Mouse (Mus musculus) cerebellum, adult 11 months (tissue): ENCODE results near the gene Ddt.
"Not testable (repeated sequence)": the region's sequence is repeated elsewhere in the genome, so short reads cannot be mapped to it uniquely, and the experiment has no call there.

ENCODE experiments used
- DNase-seq: peaks from one replicate; pipeline ENCODE4 v3.0.0; 2022

Ddt gene

DNA sequence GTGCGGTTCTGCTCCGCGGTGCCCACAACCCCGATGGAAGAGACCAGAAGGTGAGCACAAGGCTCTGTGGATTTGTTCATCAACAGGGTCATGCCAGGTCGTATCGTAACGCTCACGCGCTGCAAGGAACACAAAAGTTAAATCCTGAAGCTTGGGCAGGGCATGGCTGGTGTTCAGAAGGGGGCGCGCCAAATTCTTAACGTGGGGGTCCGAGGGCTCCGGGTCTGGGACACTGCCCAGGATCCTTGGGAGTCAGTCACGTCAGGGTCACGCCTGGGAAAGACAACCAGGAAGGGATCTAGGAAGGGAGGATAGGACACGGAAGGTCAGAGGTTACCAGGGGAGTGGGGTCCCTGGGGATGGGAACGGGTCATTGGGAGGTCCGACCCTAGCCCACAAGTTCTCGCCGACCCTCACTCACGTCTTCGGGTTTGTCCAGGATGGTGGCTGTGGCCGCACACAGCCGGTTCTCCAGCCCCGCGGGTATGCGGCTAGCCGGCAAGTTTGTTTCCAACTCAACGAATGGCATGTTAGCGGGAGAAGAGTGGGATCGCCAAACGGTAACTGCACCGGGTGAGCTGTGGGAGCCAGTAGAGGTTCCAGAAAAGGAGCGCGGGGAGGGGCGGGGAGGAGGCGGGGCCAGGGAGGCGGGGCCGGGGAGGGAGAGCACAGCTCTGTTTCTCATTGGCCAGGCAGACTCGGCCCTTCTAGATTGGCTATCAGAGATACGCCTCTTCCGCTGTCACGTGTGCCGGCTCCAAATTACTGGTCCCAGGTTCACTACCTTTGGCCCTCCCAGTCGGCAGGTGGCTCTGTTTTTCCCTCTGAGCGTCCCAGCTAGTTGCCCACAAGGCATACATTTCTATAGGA, at the start of gene Ddt:
Gene Ddt (minus strand): TSS at position 620 of the 870 bp plus-strand sequence.
- peak; percentile 84 for DNase-seq

DNA sequence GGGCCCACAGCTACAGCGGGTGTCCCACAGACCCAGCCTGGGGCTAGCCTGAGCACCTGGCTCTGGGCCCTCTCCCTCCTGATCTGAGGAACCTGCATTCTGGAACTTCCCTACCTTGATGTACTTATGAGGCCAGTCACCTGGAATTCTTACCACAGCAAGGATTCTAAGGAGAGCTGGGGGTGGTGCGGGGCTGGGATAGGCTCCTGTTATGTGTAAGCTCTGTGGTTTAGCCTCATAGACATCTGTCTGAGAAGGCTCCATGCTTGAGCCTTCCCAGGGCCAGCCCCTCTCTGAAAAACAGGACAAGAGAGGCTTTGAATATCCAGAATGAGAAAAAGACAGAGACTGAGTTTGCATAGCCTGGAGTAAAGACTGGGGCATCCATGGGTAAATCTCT, 49.2 kb upstream of the Ddt start, which contains the start of gene Gstt4:
Gene Gstt4 (minus strand): TSS at position 101 of the 400 bp plus-strand sequence.
- DNase-seq = no peak

DNA sequence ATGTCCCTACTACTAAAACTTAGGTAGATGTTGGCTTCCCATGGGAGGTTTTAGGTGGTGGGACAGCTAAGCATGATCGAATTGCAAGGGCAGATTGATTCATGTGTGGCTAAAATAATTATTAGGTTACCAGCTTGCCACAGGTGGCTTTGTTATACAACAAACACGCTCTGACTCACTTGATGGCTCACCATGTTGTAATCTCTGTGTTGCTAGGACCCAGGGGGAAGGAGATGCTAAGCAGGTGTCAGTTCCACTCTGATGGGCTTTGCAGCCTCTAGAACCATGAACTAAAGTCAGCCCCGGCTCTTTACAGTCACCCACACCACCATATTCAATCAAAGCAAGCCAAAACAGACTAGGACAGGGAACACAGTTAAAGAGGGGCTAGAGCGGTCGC, 46.7 kb upstream of the Ddt start:
- no peak for DNase-seq

DNA sequence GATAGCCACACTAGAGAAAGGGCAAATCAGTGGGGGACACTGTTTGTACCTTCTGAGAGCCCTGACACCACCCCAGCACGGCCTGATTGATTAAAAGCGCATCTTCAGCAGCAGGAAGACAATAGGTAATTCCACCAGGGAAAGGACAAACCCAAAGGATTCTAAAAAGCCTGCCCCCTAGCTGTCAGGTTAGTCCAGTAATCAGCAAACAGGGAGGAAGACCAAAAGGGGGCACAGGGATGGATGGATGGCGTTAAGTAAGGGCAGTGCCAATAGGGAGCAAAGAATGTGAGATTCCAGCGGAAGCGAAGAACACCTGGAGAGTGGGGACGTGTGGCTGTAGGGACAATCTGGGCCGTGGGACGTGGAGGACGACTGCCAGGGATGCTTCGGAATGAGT, 45.4 kb upstream of the Ddt start:
- no peak for DNase-seq

DNA sequence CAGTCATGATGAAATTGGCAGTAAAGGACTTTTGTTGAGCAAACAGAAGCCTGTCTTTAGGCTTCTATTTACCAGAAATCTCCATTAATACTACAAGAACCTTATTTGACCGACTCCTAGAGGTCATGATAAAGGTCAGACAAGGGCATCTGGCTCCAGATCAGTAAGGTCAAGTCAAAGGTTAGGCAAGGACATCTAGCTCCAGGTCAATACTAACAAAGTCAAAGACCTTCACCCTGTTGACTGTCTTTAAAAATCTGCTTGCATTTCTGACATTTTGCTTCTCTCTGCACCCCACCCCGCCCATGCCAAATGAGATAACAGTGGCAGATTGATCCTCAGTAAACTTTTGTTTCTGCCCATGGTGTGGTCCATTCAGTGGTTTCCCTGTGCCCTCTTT, 31.0 kb upstream of the Ddt start:
- DNase-seq = no peak

DNA sequence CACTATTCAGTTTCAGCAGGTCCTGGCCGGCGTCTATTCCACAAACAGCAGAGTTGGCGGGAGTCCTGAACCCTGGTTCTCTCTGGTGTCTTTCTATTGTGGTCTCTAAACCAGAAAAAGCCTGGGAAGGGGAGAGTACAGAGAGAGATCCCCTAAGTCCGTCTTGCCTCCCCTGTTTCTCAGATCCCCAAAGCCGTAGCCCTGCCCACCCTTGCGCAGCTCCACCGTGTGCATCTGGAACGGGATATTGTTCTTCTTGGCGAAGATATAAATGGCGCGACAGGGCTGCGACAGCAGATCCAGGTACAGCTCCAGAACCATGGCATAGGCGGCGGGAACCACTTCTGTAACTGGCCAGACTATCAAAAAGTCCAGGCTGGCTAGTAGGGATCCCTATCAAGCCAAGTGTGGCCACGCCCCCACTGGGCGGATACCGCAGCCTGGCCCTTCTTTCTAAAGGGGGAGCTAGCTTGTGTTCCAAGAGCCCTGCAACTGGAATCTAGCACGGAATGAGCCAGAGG, 25.0 kb upstream of the Ddt start, which contains the start of gene Gstt1:
Gene Gstt1 (minus strand): TSS at position 409 of the 521 bp plus-strand sequence.
- peak; percentile 68 for DNase-seq

DNA sequence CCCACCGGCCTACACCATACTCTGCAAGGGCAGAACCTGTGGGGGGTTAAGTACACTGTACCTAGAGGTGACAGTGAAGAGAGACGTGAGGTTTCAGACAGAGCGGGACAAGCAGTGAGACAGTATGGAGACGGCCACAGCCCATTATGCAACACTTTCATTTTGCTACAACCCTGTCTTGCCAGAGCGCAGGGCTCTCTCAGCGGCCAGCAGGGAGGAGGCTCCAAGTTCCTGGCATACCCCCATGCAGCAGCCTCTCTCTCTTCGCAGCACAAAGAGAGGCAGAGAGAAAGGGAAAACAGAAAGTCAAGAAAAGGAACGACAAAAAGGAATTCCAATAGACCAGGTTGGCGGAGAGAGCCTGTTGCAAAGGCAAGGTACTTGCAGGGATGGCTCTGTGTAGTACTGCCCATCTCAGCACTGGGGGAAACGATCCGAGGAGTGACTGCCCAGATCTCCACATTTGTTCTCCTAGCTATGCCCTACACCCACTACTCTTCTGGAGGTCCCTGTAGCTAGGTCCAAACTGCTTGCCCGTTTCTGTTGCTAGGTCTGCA, 24.5 kb upstream of the Ddt start:
- DNase-seq = peak; percentile 69

DNA sequence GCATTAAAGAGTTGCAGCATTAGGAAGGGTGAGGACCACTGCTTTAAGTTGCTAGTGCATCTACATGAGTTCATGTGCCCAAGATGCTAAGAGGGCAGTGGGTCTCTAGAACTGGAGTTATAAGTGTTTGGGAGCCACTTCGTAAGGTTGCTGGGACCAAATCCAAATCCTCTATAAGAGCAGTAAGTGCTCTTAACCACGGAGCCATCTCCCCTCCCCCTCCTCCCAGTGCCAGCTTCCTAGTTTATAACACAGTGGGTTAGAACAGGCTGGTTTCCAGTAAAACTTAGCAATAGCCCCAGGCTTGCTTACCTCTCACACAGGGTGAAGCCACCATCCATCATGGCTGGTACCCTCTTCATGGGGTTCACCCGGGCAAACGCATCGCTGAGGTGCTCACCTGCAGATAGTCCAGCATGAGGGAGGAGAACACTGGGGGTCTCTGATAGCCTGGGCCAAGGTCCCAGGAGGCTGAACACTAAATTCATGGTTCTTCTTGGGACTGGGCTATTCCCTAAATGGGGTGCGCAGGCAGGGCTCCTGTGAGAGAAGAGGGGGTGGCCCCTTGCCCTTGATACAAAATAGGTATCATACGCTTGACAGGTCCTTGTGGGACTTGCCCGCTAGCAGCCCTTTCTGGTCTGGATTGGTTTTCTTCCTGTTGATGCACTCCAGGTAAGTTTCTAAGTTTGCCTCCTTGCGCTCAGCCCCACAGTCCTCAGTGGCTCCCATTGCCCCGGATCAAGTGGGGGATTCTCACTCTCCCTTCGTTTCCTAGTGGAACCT, 23.7 kb upstream of the Ddt start:
- no peak for DNase-seq

DNA sequence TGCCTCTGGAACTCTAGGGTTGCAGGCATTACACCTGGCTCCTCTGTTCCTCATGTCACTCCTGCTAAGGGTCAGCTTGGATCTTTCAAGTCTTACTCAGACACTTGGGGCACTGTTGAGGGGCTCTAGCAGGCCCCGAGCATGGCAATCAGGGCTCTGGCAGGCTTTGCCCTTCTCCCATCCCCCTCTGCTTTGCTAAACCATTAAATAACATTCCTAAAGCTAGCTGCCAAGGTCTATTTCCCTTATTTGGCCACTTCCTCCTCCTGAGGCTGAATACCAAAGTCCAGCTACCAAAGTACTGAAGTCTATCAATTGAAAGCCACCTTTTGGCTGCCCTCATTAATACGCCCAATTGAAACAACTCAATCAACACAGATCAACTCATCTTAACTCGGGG, 21.7 kb upstream of the Ddt start:
- DNase-seq = no peak

DNA sequence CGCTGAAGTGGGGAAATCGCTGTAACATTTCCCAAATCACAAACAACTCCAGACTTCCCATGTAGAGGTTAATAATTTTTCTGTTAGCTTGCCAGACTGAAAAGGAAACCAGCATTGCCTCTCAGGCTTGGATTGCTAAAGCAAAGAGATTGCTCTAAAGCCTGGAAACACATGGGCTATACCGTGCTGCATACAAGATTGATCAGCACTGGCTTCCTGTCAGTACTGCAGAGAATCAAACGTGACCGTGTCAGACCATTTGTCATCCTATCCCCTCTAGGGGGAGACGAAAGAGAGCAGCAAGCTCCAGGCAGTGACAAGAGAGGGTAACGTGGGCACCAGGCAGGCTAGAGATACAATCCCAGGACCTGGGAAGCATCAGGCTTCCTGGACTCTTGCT, 17.6 kb upstream of the Ddt start:
- no peak for DNase-seq

DNA sequence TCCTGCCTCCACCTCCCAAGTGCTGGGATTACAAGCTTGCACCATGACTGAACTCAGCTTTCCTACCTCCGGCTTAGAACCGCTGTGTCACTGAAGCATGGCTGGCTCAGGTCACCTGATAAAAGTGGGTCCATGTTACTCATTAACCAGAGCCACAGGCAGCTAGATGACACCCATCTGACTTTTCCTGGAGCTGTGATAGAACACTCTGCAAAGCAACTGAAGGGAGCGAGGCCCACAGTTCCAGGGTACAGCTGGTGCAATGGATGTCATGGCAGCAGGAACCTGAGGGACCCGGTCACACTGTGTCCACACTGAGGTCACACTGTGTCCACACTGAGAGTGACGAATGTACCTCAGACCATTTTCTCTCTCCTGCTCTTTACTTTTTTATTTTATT, 16.6 kb upstream of the Ddt start:
- no peak for DNase-seq

DNA sequence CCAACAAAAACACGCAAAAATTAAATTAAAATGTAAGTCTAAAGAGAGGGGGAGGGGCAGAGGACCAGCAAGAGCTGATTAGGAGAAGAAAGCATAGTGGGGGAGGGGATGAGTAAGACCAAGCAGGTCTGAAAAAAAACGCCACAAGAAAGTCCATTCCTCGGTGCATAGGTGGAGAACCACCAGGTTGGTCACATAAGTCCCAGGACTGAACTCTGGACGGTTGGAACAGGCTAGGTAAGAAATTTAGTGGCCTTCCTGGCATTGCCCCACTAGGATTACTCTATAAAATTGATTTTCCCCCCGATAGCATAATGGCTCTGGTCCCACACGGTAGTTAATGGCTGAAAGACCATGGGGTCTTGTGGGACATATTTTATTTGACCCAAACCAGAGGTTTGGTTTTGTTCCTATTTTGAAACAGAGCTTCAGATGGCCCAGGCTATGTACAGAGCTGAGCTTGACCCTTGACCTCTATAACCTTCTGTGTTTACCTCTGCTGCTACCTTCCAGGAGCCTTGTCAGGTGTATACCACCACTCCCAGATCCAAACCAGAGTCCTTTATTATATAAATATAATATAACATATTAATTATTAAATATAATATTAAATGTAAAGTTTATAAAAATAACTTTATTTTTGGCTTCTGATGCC, 16.0 kb upstream of the Ddt start:
- DNase-seq = no peak

DNA sequence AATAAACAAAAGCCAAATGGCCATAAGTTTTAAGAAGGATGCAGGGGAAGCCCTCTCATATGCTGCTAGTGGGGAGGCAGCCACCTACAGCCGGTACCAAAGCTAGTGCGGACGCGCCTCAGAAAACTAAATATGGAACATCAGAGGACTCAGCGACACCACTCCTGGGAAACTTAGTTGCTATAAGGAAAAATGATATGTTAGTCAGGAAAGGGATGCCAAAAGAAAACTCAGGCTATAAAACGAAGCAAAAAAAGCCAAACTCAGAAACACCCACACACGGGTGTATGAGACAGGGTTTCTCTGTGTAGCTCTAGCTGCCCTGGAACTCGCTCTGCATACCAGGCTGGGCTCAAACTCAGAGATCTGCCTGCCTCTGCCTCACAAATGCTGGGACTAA, 15.1 kb upstream of the Ddt start:
- DNase-seq = no peak

DNA sequence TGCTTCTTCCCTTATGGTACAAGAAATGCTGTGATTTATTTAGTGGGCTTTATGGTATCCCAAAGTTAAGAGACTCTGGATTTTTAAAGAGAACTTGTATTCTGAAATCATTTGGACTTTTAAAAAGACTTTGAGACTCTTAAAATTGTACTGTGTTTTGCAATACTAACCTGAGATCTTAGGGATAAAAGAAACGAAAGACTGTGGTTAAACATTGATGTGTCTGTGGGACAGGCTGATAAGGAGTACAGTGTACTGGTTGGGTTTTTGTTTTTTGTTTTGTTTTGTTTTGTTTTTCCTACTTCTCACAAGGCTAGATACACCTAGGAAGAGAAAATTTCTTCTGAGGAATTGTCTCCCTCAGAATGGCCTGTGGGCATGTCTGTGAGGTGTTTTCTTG, 12.2 kb upstream of the Ddt start:
- DNase-seq = no peak

DNA sequence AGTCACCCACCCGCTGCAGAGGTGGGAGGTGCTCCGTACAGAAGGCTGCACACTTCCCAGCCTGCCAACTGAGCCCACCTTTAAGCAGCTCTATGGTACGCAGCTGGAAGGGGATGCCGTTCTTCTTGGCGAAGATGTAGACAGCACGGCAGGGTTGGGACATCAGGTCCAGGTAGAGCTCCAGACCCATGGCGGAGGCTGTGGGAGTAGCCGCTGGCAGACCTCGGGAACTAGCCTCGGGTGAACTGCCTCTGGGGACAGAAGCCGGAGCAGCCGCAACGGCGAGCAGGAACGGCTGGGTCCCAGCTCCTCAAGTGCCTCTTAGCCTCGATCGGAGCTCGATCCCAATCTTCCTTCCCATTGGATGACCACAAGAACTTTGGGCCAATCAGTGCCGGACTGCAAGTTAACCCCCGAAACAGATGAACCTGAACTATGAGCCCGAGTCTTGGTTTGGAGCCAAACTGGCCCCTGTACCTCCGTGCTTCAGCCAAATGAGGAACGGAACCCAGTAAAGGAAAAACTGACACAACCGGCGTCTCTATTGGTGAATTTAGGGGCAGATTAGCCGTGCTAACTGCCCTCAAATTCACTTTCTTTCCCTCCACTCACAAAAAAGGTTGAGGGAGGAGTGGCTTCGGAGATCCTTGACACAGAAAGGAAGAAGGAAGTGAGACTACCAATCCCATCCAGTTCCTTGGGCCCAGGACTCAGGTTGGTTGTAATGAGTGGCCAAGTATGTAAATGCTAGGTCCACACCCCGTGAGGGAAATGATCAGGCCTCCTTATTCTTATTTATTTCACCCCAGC, 7.8 kb upstream of the Ddt start, which contains the start of the genes Gm20441 and Gstt3:
Gene Gm20441 (minus strand): TSS at position 186 of the 810 bp plus-strand sequence.
Gene Gstt3 (minus strand): TSS at position 646 of the 810 bp plus-strand sequence.
- DNase-seq = no peak

DNA sequence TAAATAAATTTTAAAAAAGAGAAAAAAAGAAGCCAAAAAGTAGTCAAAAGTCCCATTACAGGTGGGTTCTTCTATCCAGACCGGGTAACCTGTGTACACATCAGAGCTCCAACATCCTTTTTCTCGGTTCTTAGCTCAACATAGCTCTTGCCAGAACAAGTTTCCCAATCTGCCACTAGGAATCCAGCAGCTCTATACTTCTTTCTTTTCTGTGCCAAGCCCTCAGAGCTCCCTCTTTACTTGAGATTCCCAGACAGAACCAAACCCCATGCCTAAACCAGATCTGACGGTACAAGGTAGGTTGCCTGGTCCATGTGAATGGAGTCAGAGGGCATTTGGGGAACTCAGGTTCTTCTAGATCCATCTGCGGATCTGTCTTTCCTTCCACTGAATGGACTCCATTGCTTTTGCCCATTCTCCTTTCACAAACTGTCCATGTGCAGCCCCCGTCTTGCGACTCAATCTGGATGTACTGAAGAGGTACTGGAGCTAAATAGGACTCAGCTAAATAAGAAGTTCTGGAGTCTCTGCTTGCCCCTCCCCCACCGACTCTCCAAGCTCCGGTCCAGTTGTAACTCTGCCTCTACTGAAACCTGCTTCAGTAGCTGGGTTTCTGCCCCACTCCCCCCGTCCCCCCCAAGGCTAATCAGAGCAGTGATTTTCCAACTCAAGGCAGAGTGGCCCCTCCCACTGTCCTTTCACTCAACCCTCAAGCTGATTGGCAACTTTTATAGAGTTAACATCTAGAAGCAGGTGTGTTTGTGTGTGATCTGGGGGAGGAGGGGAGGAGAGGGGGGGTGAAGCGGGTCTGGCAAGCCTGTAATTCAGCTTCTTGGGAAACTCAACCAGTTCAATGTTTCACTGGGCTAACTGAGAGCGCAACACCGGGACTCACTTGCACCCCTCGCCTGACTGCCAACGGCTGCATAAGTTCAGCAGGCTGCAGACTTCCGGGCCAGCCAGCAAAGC, 6.3 kb upstream of the Ddt start:
- no peak for DNase-seq

DNA sequence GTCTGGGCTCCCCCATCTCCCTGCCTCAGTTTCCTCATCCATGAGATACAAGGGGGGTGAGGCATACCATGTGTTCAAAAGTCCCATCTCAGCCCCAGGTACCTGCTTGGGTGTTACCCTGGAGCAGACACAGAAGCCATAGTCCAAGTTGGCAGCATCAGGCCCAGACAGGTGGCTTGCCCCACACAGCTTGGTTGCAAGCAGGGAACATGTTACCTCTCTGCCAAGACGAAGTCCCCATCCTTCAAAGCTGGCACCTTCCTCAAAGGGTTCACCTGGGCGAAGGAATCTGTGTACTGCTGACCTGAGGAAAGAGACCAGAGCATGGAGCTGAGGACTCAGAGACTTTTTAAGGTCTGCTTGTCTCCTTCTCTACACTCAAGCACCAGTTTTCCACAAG, 4.7 kb upstream of the Ddt start:
- DNase-seq = no peak

DNA sequence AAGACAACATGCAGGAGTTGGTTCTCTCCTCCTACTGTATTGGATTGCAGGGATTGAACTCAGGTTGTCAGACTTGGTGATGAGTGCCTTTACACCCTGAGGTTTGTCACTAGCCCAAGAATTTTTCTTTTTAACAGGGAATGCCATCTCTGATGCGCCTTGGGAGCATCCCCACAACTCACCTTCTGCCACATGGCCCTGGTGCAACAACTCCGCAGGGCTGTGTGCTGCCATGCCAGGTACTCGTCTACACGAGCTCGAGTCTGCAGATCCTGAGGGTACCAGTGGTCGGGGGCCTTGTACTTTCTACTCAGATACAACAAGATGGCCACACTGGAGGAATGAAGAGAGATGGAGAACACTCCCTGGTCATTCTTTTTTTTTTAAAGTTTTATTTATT, 3.3 kb upstream of the Ddt start:
- no peak for DNase-seq

DNA sequence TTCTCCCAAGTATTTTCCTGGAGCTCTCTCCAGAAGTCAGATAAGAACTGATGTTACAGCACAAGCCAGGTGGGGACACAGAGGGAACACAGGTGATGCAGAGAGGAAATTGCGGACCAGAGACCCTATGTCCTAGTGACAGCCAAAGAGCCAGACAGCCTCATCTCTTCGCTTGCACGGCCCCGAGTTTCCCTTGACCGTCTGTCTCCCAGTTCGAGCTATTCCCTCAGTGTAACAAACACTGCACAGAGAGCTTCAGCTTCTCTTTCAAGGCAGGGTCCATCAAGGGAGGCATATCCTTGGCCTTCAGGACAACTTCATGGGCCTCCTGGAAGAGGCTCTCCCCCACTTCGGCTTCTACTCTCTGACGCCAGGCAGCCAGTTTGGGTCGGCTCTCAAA, 1.4 kb upstream of the Ddt start:
- no peak for DNase-seq

DNA sequence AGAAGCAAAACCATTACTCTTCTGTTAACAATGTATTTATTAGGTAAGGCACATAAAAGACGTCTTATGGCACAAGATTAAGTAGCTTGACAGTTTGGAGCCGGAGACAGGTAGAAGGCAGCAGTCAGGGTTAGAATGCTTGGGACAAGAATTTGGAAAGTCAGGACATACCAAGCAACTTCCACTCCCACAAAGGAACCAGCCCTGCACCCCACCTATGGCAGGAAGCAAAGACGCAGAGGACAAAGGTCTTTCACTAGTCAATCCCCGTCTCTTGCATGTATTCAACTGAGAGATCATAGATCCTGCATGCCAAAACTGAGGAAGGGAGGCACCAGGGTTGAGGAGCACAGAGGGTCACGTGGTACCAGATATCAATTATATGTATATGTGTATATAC, 888 bp upstream of the Ddt start:
- no peak for DNase-seq

DNA sequence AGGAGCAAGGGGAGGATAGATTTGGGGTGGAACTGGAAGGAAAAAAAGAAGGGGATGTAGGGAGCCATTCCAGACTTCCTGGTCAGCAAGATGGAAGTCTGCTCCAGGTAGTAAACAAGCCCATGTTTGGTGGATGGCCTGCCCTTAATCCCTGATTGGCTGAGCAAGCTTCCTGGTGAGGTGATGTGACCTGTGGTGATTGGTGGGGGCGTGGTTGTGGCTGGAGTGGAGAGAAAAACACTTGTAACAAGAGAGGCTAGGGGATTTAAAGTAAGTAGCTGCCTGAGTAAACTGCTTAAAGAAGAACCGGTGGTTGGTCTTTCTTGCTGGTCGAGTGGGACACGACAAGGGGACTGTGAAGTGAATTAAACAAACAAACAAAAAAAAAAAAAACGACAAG, 5.5 kb downstream of the Ddt start:
- not testable (repeated sequence) for DNase-seq
